Mouse (Mus musculus) heart, postnatal 0 days (tissue): ENCODE results near the gene Art4.

ENCODE experiments used
- CTCF ChIP-seq: IDR thresholded peaks from 2 replicates; pipeline ENCODE4 v1.5.1; 2016; ENCODE audit warnings: antibody characterized with exemption, control low read depth, low read depth
- EP300 ChIP-seq: IDR thresholded peaks from 2 replicates; pipeline ENCODE4 v1.6.1; 2016; ENCODE audit warnings: antibody characterized with exemption, low read depth

DNA sequence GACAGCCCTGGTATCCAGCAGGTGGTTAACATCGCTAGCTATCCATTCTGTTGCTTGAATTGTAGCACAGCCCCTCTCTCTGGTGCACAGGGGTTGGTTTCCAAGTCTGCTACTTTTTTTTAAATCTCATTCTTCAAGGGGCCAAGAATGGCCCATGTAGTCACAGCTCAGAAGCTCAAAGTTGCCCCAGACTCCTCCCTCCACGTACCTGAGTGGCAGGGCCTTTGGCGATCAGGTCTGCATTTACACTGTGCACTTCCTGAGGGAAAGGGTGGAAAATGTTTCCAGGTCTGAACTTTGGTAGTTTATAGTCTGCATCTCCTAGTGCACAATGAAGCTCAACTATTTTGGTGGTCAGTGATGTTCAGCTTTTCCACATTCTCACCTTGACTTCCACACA lies 10.3 kb downstream of the Art4 start:
- TF ChIP-seq CTCF (no peak), EP300 (no peak)
